Mouse (Mus musculus): ENCODE data around the gene Prss46. TPM values are rescaled to one million over a fixed set of nuclear protein-coding genes. Genes with fewer than 3 reads are reported as not detected.
A peak's percentile ranks its signal among the peaks of the same experiment; 100 is the strongest.
"Not testable (repeated sequence)": the region's sequence is repeated elsewhere in the genome, so short reads cannot be mapped to it uniquely, and the experiment has no call there.

Gene Prss46
- total RNA-seq (2017), result not detected in 2 replicates

GRCm38 (mm10) chr9:110844206-110844605, at the start of gene Prss46:
Gene Prss46 (plus strand): TSS chr9:110844506.
- ATAC-seq (ENCODE audit: extremely low read depth, insufficient number of reproducible peaks, low FRiP score, poor library complexity, severe bottlenecking), result no peak

- no peak for ATAC-seq (ENCODE audit: extremely low read depth, insufficient number of reproducible peaks, low FRiP score, poor library complexity, severe bottlenecking)
Observed at GRCm38 (mm10) chr9:110797013-110797412, 47.3 kb upstream of the Prss46 start.

- ATAC-seq (ENCODE audit: extremely low read depth, insufficient number of reproducible peaks, low FRiP score, poor library complexity, severe bottlenecking), result no peak
Observed at GRCm38 (mm10) chr9:110797866-110798265, 46.4 kb upstream of the Prss46 start, which contains the start of gene Prss42. Gene Prss42 (plus strand): TSS chr9:110798166.

- no peak for ATAC-seq (ENCODE audit: extremely low read depth, insufficient number of reproducible peaks, low FRiP score, poor library complexity, severe bottlenecking)
Observed at GRCm38 (mm10) chr9:110800834-110801479, 43.3 kb upstream of the Prss46 start.

- ATAC-seq (ENCODE audit: extremely low read depth, insufficient number of reproducible peaks, low FRiP score, poor library complexity, severe bottlenecking), result no peak
Observed at GRCm38 (mm10) chr9:110803294-110803693, 41.0 kb upstream of the Prss46 start.

- no peak for ATAC-seq (ENCODE audit: extremely low read depth, insufficient number of reproducible peaks, low FRiP score, poor library complexity, severe bottlenecking)
Observed at GRCm38 (mm10) chr9:110810051-110810450, 34.3 kb upstream of the Prss46 start.

- no peak for ATAC-seq (ENCODE audit: extremely low read depth, insufficient number of reproducible peaks, low FRiP score, poor library complexity, severe bottlenecking)
Observed at GRCm38 (mm10) chr9:110813789-110814188, 30.5 kb upstream of the Prss46 start, which contains the start of gene Prss44. Gene Prss44 (plus strand): TSS chr9:110813994.

GRCm38 (mm10) chr9:110820546-110820945, 23.8 kb upstream of the Prss46 start:
- not testable (repeated sequence) for ATAC-seq (ENCODE audit: extremely low read depth, insufficient number of reproducible peaks, low FRiP score, poor library complexity, severe bottlenecking)

GRCm38 (mm10) chr9:110821436-110821835, 22.9 kb upstream of the Prss46 start:
- no peak for ATAC-seq (ENCODE audit: extremely low read depth, insufficient number of reproducible peaks, low FRiP score, poor library complexity, severe bottlenecking)

- ATAC-seq (ENCODE audit: extremely low read depth, insufficient number of reproducible peaks, low FRiP score, poor library complexity, severe bottlenecking), result no peak
Observed at GRCm38 (mm10) chr9:110825426-110825825, 18.9 kb upstream of the Prss46 start.

- ATAC-seq (ENCODE audit: extremely low read depth, insufficient number of reproducible peaks, low FRiP score, poor library complexity, severe bottlenecking), result 0 out of 2 replicates have a peak, but pooled peaks have one; percentile 6
Observed at GRCm38 (mm10) chr9:110825832-110826231, 18.5 kb upstream of the Prss46 start.

GRCm38 (mm10) chr9:110826390-110826789, 17.9 kb upstream of the Prss46 start, which contains the start of gene Prss43:
Gene Prss43 (plus strand): TSS chr9:110826690.
- no peak for ATAC-seq (ENCODE audit: extremely low read depth, insufficient number of reproducible peaks, low FRiP score, poor library complexity, severe bottlenecking)

- ATAC-seq (ENCODE audit: extremely low read depth, insufficient number of reproducible peaks, low FRiP score, poor library complexity, severe bottlenecking), result no peak
Observed at GRCm38 (mm10) chr9:110833021-110833420, 11.3 kb upstream of the Prss46 start.

GRCm38 (mm10) chr9:110834411-110834810, 9.9 kb upstream of the Prss46 start, which contains the start of gene Prss45:
Gene Prss45 (plus strand): TSS chr9:110834588.
- ATAC-seq (ENCODE audit: extremely low read depth, insufficient number of reproducible peaks, low FRiP score, poor library complexity, severe bottlenecking), result no peak

- ATAC-seq (ENCODE audit: extremely low read depth, insufficient number of reproducible peaks, low FRiP score, poor library complexity, severe bottlenecking), result no peak
Observed at GRCm38 (mm10) chr9:110834961-110835360, 9.3 kb upstream of the Prss46 start.

GRCm38 (mm10) chr9:110836112-110836511, 8.2 kb upstream of the Prss46 start:
- no peak for ATAC-seq (ENCODE audit: extremely low read depth, insufficient number of reproducible peaks, low FRiP score, poor library complexity, severe bottlenecking)

- no peak for ATAC-seq (ENCODE audit: extremely low read depth, insufficient number of reproducible peaks, low FRiP score, poor library complexity, severe bottlenecking)
Observed at GRCm38 (mm10) chr9:110840905-110841304, 3.4 kb upstream of the Prss46 start.

- no peak for ATAC-seq (ENCODE audit: extremely low read depth, insufficient number of reproducible peaks, low FRiP score, poor library complexity, severe bottlenecking)
Observed at GRCm38 (mm10) chr9:110841438-110841837, 2.9 kb upstream of the Prss46 start.

GRCm38 (mm10) chr9:110849162-110849561, 4.9 kb downstream of the Prss46 start:
- ATAC-seq (ENCODE audit: extremely low read depth, insufficient number of reproducible peaks, low FRiP score, poor library complexity, severe bottlenecking), result no peak

GRCm38 (mm10) chr9:110855903-110856302, 11.6 kb downstream of the Prss46 start:
- no peak for ATAC-seq (ENCODE audit: extremely low read depth, insufficient number of reproducible peaks, low FRiP score, poor library complexity, severe bottlenecking)

GRCm38 (mm10) chr9:110856920-110857319, 12.6 kb downstream of the Prss46 start:
- no peak for ATAC-seq (ENCODE audit: extremely low read depth, insufficient number of reproducible peaks, low FRiP score, poor library complexity, severe bottlenecking)
